Mouse (Mus musculus): ENCODE results near the gene Gm10153. TPM values are rescaled to one million over a fixed set of nuclear protein-coding genes. Genes with fewer than 3 reads are reported as not detected.
"Not testable (repeated sequence)": the region's sequence is repeated elsewhere in the genome, so short reads cannot be mapped to it uniquely, and the experiment has no call there.

Gene Gm10153
- polyA plus RNA-seq, 1 experiment from 2014 or later: not detected

- Histone ChIP-seq H3K27me3 (ENCODE audit: control insufficient read depth, insufficient read depth, low read length) (no peaks in the 10 kb centered on the region), H3K9me3 (ENCODE audit: control insufficient read depth, low read length) (no peaks in the 10 kb centered on the region), H3K4me3 (replicated peaks; ENCODE audit: low read length) (no peak overlapping the region), H3K9ac (no peak overlapping the region), H3K4me2 (replicated peaks) (no peak overlapping the region), H3K36me3 (replicated peaks; ENCODE audit: control insufficient read depth, insufficient read depth) (no peaks in the 10 kb centered on the region), H3K27ac (no peak overlapping the region), H3K4me1 (replicated peaks; ENCODE audit: control insufficient read depth, insufficient read depth, low read length) (no peaks in the 10 kb centered on the region)
- no peak for DNase-seq (ENCODE audit: low spot score)
- no peak for ATAC-seq (ENCODE audit: low FRiP score)
Measured at GRCm38 (mm10) chr7:142148633-142149032, 41.6 kb downstream of the Gm10153 start.

- Histone ChIP-seq H3K9me3 (ENCODE audit: control insufficient read depth, low read length) (no peaks in the 10 kb centered on the region), H3K4me2 (replicated peaks) (no peak overlapping the region), H3K27ac (no peak overlapping the region), H3K9ac (no peak overlapping the region), H3K36me3 (replicated peaks; ENCODE audit: control insufficient read depth, insufficient read depth) (no peaks in the 10 kb centered on the region), H3K4me3 (replicated peaks; ENCODE audit: low read length) (no peak overlapping the region), H3K27me3 (ENCODE audit: control insufficient read depth, insufficient read depth, low read length) (no peaks in the 10 kb centered on the region), H3K4me1 (replicated peaks; ENCODE audit: control insufficient read depth, insufficient read depth, low read length) (no peaks in the 10 kb centered on the region)
- no peak for ATAC-seq (ENCODE audit: low FRiP score)
- WGBS: 0% methylated on average over 1 of the region's 1 CpGs
- DNase-seq (ENCODE audit: low spot score): peak; percentile 59
Measured at GRCm38 (mm10) chr7:142146033-142146432, 44.2 kb downstream of the Gm10153 start.

- ATAC-seq (ENCODE audit: low FRiP score): no peak
Measured at GRCm38 (mm10) chr7:142145413-142145940, 44.7 kb downstream of the Gm10153 start.

GRCm38 (mm10) chr7:142144507-142144906, 45.7 kb downstream of the Gm10153 start, which contains the start of gene Gm45337:
Gm45337 (minus strand) TSS chr7:142144607.
- 73% methylated on average over 1 of the region's 1 CpGs for WGBS
- Histone ChIP-seq H3K9me3 (ENCODE audit: control insufficient read depth, low read length) (no peaks in the 10 kb centered on the region), H3K4me2 (replicated peaks) (no peak within 1 kb of the TSS), H3K4me1 (replicated peaks; ENCODE audit: control insufficient read depth, insufficient read depth, low read length) (no peaks in the 10 kb centered on the region), H3K27me3 (ENCODE audit: control insufficient read depth, insufficient read depth, low read length) (no peaks in the 10 kb centered on the region), H3K36me3 (replicated peaks; ENCODE audit: control insufficient read depth, insufficient read depth) (no peaks in the 10 kb centered on the region), H3K4me3 (replicated peaks; ENCODE audit: low read length) (no peak within 1 kb of the TSS), H3K27ac (no peak within 1 kb of the TSS), H3K9ac (no peak within 1 kb of the TSS)
- ATAC-seq (ENCODE audit: low FRiP score): no peak
- DNase-seq (ENCODE audit: low spot score): no peak

More at GRCm38 (mm10) chr7:142145413-142145940, 44.7 kb downstream of the Gm10153 start:
- no peaks in the 10 kb centered on the region for H3K9me3 ChIP-seq (ENCODE audit: control insufficient read depth, low read length)
- 42% methylated on average over 4 of the region's 4 CpGs for WGBS
- no peaks in the 10 kb centered on the region for H3K27me3 ChIP-seq (ENCODE audit: control insufficient read depth, insufficient read depth, low read length)
- H3K9ac ChIP-seq: no peak overlapping the region
- DNase-seq (ENCODE audit: low spot score): no peak
- no peak overlapping the region for H3K4me2 ChIP-seq (replicated peaks)
- no peak overlapping the region for H3K4me3 ChIP-seq (replicated peaks; ENCODE audit: low read length)
- H3K4me1 ChIP-seq (replicated peaks; ENCODE audit: control insufficient read depth, insufficient read depth, low read length): no peaks in the 10 kb centered on the region
- no peaks in the 10 kb centered on the region for H3K36me3 ChIP-seq (replicated peaks; ENCODE audit: control insufficient read depth, insufficient read depth)
- no peak overlapping the region for H3K27ac ChIP-seq

- ATAC-seq (ENCODE audit: low FRiP score); DNase-seq (ENCODE audit: low spot score): not testable (repeated sequence)
- WGBS: 57% methylated on average over 1 of the region's 1 CpGs
Measured at GRCm38 (mm10) chr7:142143506-142144010, 46.6 kb downstream of the Gm10153 start.

GRCm38 (mm10) chr7:142140696-142141095, 49.5 kb downstream of the Gm10153 start:
- Histone ChIP-seq H3K4me3 (replicated peaks; ENCODE audit: low read length) (no peak overlapping the region), H3K4me2 (replicated peaks) (no peak overlapping the region), H3K9me3 (ENCODE audit: control insufficient read depth, low read length) (no peaks in the 10 kb centered on the region), H3K27me3 (ENCODE audit: control insufficient read depth, insufficient read depth, low read length) (no peaks in the 10 kb centered on the region), H3K36me3 (replicated peaks; ENCODE audit: control insufficient read depth, insufficient read depth) (no peaks in the 10 kb centered on the region), H3K4me1 (replicated peaks; ENCODE audit: control insufficient read depth, insufficient read depth, low read length) (no peaks in the 10 kb centered on the region), H3K27ac (no peak overlapping the region), H3K9ac (no peak overlapping the region)
- DNase-seq (ENCODE audit: low spot score): no peak
- ATAC-seq (ENCODE audit: low FRiP score): no peak
- 62% methylated on average over 1 of the region's 1 CpGs for WGBS

More at GRCm38 (mm10) chr7:142143506-142144010, 46.6 kb downstream of the Gm10153 start:
- H3K36me3 ChIP-seq (replicated peaks; ENCODE audit: control insufficient read depth, insufficient read depth); H3K4me2 ChIP-seq (replicated peaks); H3K4me3 ChIP-seq (replicated peaks; ENCODE audit: low read length); H3K9me3 ChIP-seq (ENCODE audit: control insufficient read depth, low read length); H3K27ac ChIP-seq; H3K4me1 ChIP-seq (replicated peaks; ENCODE audit: control insufficient read depth, insufficient read depth, low read length); H3K27me3 ChIP-seq (ENCODE audit: control insufficient read depth, insufficient read depth, low read length); H3K9ac ChIP-seq: not testable (repeated sequence)

Other genes starting within 250 kb of the Gm10153 start
- gene Brsk2, start 240.6 kb downstream of the Gm10153 start, polyA plus RNA-seq (2014; fragmentation: Nextera tagmentation; extraction: Ambion mirVana): 23.3 and 24.8 TPM in 2 replicates
- gene Mob2, start 129.3 kb downstream of the Gm10153 start, polyA plus RNA-seq (2014; fragmentation: Nextera tagmentation; extraction: Ambion mirVana): 46.4 and 50.2 TPM in 2 replicates
- gene Dusp8, start 94.5 kb downstream of the Gm10153 start, polyA plus RNA-seq (2014; fragmentation: Nextera tagmentation; extraction: Ambion mirVana): 133 and 142 TPM in 2 replicates
- not detected in 2 replicates for gene Gm45618, start 69.7 kb downstream of the Gm10153 start, polyA plus RNA-seq (2014; fragmentation: Nextera tagmentation; extraction: Ambion mirVana)
- not detected in 2 replicates for gene Gm39115, start 54.4 kb downstream of the Gm10153 start, polyA plus RNA-seq (2014; fragmentation: Nextera tagmentation; extraction: Ambion mirVana)
- 0.15 TPM in 1 of 2 replicates, not detected in the other for gene Gm45337, start 45.8 kb downstream of the Gm10153 start, polyA plus RNA-seq (2014; fragmentation: Nextera tagmentation; extraction: Ambion mirVana)
- not detected in 2 replicates for gene Gm29735, start 33.3 kb downstream of the Gm10153 start, polyA plus RNA-seq (2014; fragmentation: Nextera tagmentation; extraction: Ambion mirVana)
- gene Gm4553, start 24.6 kb downstream of the Gm10153 start, polyA plus RNA-seq (2014; fragmentation: Nextera tagmentation; extraction: Ambion mirVana): not detected in 2 replicates
- not detected in 2 replicates for gene Krtap5-2, start 14.4 kb downstream of the Gm10153 start, polyA plus RNA-seq (2014; fragmentation: Nextera tagmentation; extraction: Ambion mirVana)
- not detected in 2 replicates for gene Krtap5-3, start 11.0 kb upstream of the Gm10153 start, polyA plus RNA-seq (2014; fragmentation: Nextera tagmentation; extraction: Ambion mirVana)
- gene Gm7579, start 21.5 kb upstream of the Gm10153 start, polyA plus RNA-seq (2014; fragmentation: Nextera tagmentation; extraction: Ambion mirVana): not detected in 2 replicates
- not detected in 2 replicates for gene Krtap5-5, start 39.6 kb upstream of the Gm10153 start, polyA plus RNA-seq (2014; fragmentation: Nextera tagmentation; extraction: Ambion mirVana)
- gene Gm40460, start 50.7 kb upstream of the Gm10153 start, polyA plus RNA-seq (2014; fragmentation: Nextera tagmentation; extraction: Ambion mirVana): not detected in 2 replicates
- not detected in 2 replicates for gene Gm2431, start 68.0 kb upstream of the Gm10153 start, polyA plus RNA-seq (2014; fragmentation: Nextera tagmentation; extraction: Ambion mirVana)
- not detected in 2 replicates for gene Gm4559, start 84.0 kb upstream of the Gm10153 start, polyA plus RNA-seq (2014; fragmentation: Nextera tagmentation; extraction: Ambion mirVana)
- gene Krtap5-1, start 106.7 kb upstream of the Gm10153 start, polyA plus RNA-seq (2014; fragmentation: Nextera tagmentation; extraction: Ambion mirVana): not detected in 2 replicates
- gene Krtap5-4, start 113.2 kb upstream of the Gm10153 start, polyA plus RNA-seq (2014; fragmentation: Nextera tagmentation; extraction: Ambion mirVana): not detected in 2 replicates
- gene Ifitm10, start 183.4 kb upstream of the Gm10153 start, polyA plus RNA-seq (2014; fragmentation: Nextera tagmentation; extraction: Ambion mirVana): 6.4 and 7.3 TPM in 2 replicates
- gene Gm49369, start 192.3 kb upstream of the Gm10153 start, polyA plus RNA-seq (2014; fragmentation: Nextera tagmentation; extraction: Ambion mirVana): not detected in 2 replicates
- 313 and 325 TPM in 2 replicates for gene Ctsd, start 197.6 kb upstream of the Gm10153 start, polyA plus RNA-seq (2014; fragmentation: Nextera tagmentation; extraction: Ambion mirVana)
- not detected in 2 replicates for gene Syt8, start 244.5 kb upstream of the Gm10153 start, polyA plus RNA-seq (2014; fragmentation: Nextera tagmentation; extraction: Ambion mirVana)

All from hindbrain, embryonic 14.5 days (tissue).